Mouse (Mus musculus) MEL (cell line): ENCODE data around the gene Lipc.

Experiments used
- CTCF ChIP-seq, 3 experiments: IDR thresholded peaks in 2 of 3; conservative IDR thresholded peaks in 1 of 3; 2 replicates each; pipeline ENCODE4 v1.5.1; 2011 to 2012; ENCODE audit warnings: low read length in 3 of 3, low read depth in 2 of 3, mild to moderate bottlenecking in 2 of 3, improper control_type of control experiment in 1 of 3, inconsistent platforms in 1 of 3, mixed read lengths in 1 of 3, moderate library complexity in 1 of 3; ENCODE audit not compliant: control insufficient read depth in 1 of 3, insufficient read depth in 1 of 3, poor library complexity in 1 of 3, severe bottlenecking in 1 of 3
- ELF1 ChIP-seq: IDR thresholded peaks from 2 replicates; pipeline ENCODE4 v1.6.1; 2014; ENCODE audit warnings: low read depth, mild to moderate bottlenecking, inconsistent platforms, low read length, improper control_type of control experiment, moderate library complexity
- EP300 ChIP-seq, 2 experiments: IDR thresholded peaks; 2 replicates each; pipeline ENCODE4 v1.6.1; 2011; ENCODE audit warnings: improper control_type of control experiment in 2 of 2, low read length in 2 of 2, low read depth in 1 of 2, mild to moderate bottlenecking in 1 of 2
- HCFC1 ChIP-seq: IDR thresholded peaks from 2 replicates; pipeline ENCODE4 v1.6.1; 2012; ENCODE audit warnings: low read depth, mild to moderate bottlenecking, inconsistent platforms, low read length, improper control_type of control experiment, moderate library complexity
- POLR2A ChIP-seq, 2 experiments: IDR thresholded peaks; 2 replicates each; pipeline ENCODE4 v1.6.1; 2011 to 2012; ENCODE audit warnings: low read length in 2 of 2, mild to moderate bottlenecking in 2 of 2, control low read depth in 1 of 2, improper control_type of control experiment in 1 of 2, low read depth in 1 of 2, moderate library complexity in 1 of 2; ENCODE audit not compliant: control insufficient read depth in 1 of 2, insufficient read depth in 1 of 2, poor library complexity in 1 of 2
- TAL1 ChIP-seq: IDR thresholded peaks from 2 replicates; pipeline ENCODE4 v1.6.1; 2012; ENCODE audit warnings: mild to moderate bottlenecking, inconsistent platforms, low read length, moderate library complexity, mixed read lengths

DNA sequence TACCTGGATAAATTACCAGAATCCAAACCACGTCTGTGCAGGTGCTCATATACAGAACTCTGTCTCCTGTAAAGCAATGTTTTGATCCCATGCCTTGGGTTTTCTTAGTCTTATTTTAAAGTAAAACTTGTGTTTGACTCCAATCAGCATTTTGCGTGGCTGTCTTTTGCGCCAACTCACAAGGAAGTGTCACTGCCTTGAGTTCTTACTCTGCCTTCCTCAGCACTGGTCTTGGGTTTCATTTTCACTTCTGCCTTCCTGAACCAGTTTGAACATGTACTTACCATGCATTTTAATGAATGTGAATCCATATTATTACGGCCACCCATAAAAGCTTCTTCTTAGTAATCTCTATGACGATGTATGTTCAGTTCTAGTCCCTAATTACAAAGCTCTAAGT, 191.1 kb downstream of the Lipc start:
- no peak for TF ChIP-seq HCFC1
- TF ChIP-seq POLR2A (IDR thresholded peaks at IDR 0.05; ENCODE audit: control insufficient read depth in 1 of 2, insufficient read depth in 1 of 2, low read depth in 1 of 2, low read length in 2 of 2, poor library complexity in 1 of 2), result no peak
- no peak for TF ChIP-seq EP300 (IDR thresholded peaks at IDR 0.05; ENCODE audit: low read depth in 1 of 2, low read length in 2 of 2)
- no peak for TF ChIP-seq CTCF (IDR thresholded peaks at IDR 0.05 in 2 of 3, conservative IDR thresholded peaks at IDR 0.05 in 1 of 3; ENCODE audit: control insufficient read depth in 1 of 3, insufficient read depth in 1 of 3, low read depth in 2 of 3, low read length in 3 of 3, poor library complexity in 1 of 3, severe bottlenecking in 1 of 3)
- no peak for TF ChIP-seq TAL1
- no peak for TF ChIP-seq ELF1
